8 mouse cellular contexts compared by ENCODE assay signal in genomic region chr1:191292348-191292747, GRCm38 (mm10). TPM values are rescaled to one million over a fixed set of nuclear protein-coding genes. Genes with fewer than 3 reads are reported as not detected.
DNase-seq lines count a peak whose midpoint lies in the region; ATAC-seq and TF ChIP-seq lines count a peak whose summit lies in the region.

No protein-coding gene starts in this region.

- H3K27ac ChIP-seq in kidney, embryonic 16.5 days (ENCODE audit: low read length): no peak overlapping the region
- peak overlapping the region; percentile 64 for H3K27ac ChIP-seq in gastrocnemius, adult 2 months

- no peaks in the 10 kb centered on the region for H3K36me3 ChIP-seq in kidney, embryonic 16.5 days (ENCODE audit: insufficient read depth, low read length)

- H3K4me1 ChIP-seq in kidney, embryonic 16.5 days (ENCODE audit: insufficient read depth, low read length): no peaks in the 10 kb centered on the region

- TF ChIP-seq CTCF in gastrocnemius, adult 2 months (IDR thresholded peaks at IDR 0.05): no peak

- H3K27me3 ChIP-seq in kidney, embryonic 16.5 days (ENCODE audit: insufficient read depth, low read length): no peaks in the 10 kb centered on the region

- H3K4me3 ChIP-seq in kidney, embryonic 16.5 days (ENCODE audit: low read length): no peak overlapping the region
- H3K4me3 ChIP-seq in gastrocnemius, adult 2 months: no peak overlapping the region

- no peak overlapping the region for H3K9ac ChIP-seq in kidney, embryonic 16.5 days (replicated peaks; ENCODE audit: low read length)

- H3K4me2 ChIP-seq in kidney, embryonic 16.5 days (replicated peaks; ENCODE audit: low read depth, low read length): no peak overlapping the region

- intact Hi-C loops in gastrocnemius, adult 2 months (cut with DNase I): no loop called here

- no peak for ATAC-seq in kidney, embryonic 16.5 days (ENCODE audit: low FRiP score, low TSS enrichment)
- ATAC-seq in megakaryocyte, adult 5-6 weeks (ENCODE audit: poor library complexity, severe bottlenecking): no peak

- 57% methylated on average over 5 of the region's 5 CpGs for WGBS in kidney, embryonic 16.5 days

- peak; percentile 65 to 78 for DNase-seq in kidney, adult 8-10 months
- DNase-seq in adrenal gland, postnatal 25 days: peak; percentile 77
- DNase-seq in gastrocnemius, adult 2 months: peak; percentile 80
- DNase-seq in layer of hippocampus, postnatal 36 days: peak; percentile 48 to 49
- peak; percentile 58 for DNase-seq in right cerebral cortex, postnatal 25 days
- no peak for DNase-seq in liver

- no peaks in the 10 kb centered on the region for H3K9me3 ChIP-seq in kidney, embryonic 16.5 days (ENCODE audit: low read length)

RNA-seq across cellular contexts. Expression of gene Nenf, which starts 25.6 kb away (rescaled TPM):
- polyA plus RNA-seq in kidney, embryonic 16.5 days (2015; fragmentation: Nextera tagmentation; extraction: Ambion mirVana): 86.7 and 92.6 TPM in 2 replicates
- 104 and 112 TPM in 2 replicates for total RNA-seq in adrenal gland, postnatal 25 days (2021)
- total RNA-seq in gastrocnemius, adult 2 months (2021): 10 to 100 TPM; 68.3 to 69.6 TPM
- 10 to 100 TPM; 60.5 to 66.7 TPM for total RNA-seq in layer of hippocampus, postnatal 36 days (2021)
- 14.9 and 15.1 TPM in 2 replicates for total RNA-seq in megakaryocyte, adult 5-6 weeks (2015)
- 4.6 and 6.3 TPM in 2 replicates for total RNA-seq in megakaryocyte, adult 5-6 weeks (2017)

RNA-seq across cellular contexts. Expression of gene Tmem206, which starts 33.4 kb away (rescaled TPM):
- polyA plus RNA-seq in kidney, embryonic 16.5 days (2015; fragmentation: Nextera tagmentation; extraction: Ambion mirVana): 26.4 TPM in 2 replicates
- total RNA-seq in adrenal gland, postnatal 25 days (2021): 7.4 and 7.7 TPM in 2 replicates
- total RNA-seq in gastrocnemius, adult 2 months (2021): 1 to 10 TPM; 1.2 to 1.4 TPM
- 1 to 10 TPM; 9.2 to 9.3 TPM for total RNA-seq in layer of hippocampus, postnatal 36 days (2021)
- 9.4 and 14.9 TPM in 2 replicates for total RNA-seq in megakaryocyte, adult 5-6 weeks (2015)
- 9.0 and 10.3 TPM in 2 replicates for total RNA-seq in megakaryocyte, adult 5-6 weeks (2017)
